Mouse (Mus musculus) layer of hippocampus, adult 8-10 months (tissue): ENCODE measurements around the gene Cul4a. TPM values are rescaled to one million over a fixed set of nuclear protein-coding genes. Genes with fewer than 3 reads are reported as not detected.

Experiments used
- DNase-seq, 2 experiments: peaks; one replicate each; pipeline ENCODE4 v3.0.0; 2022; ENCODE audit warnings: low spot score in 2 of 2
- total RNA-seq, 4 experiments: library from RNA; stranded (reverse); gene quantifications; 2 replicates each; pipeline ENCODE4 v1.2.4; 2022

Cul4a gene
- total RNA-seq, 4 experiments from 2014 or later: 53.7 to 60.8 (median 57.4) TPM

GRCm38 (mm10) chr8:13132220-13132619 is 26.8 kb downstream of the Cul4a start:
- peak in 1 of 2 experiments; percentile 59 for DNase-seq

DNA sequence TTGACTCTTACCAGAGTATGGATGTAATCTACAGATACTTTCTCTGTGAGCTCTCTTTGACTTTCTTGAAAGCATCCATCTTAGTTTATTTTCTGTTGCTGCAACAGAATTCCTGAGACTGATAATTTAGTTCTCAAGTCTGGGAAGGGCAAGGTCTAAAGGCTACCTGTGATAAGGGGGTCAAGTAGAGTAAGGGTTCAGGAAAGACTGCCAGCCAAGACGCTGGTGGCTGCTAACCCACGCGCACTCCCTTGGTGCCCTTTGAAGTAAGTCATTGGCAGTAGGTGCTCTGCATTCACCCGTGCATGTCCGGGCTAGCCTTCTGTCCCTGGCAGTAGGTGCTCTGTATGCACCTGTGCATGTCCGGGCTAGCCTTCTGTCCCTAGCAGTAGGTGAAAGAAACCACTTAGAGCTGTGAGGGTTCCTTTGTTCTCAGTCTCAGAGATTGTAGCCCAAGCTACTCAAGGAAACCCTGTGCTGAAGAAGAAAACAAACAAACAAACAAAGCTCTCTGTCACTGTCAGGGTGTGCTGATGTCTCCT is 34.3 kb downstream of the Cul4a start:
- no peak for DNase-seq

DNA sequence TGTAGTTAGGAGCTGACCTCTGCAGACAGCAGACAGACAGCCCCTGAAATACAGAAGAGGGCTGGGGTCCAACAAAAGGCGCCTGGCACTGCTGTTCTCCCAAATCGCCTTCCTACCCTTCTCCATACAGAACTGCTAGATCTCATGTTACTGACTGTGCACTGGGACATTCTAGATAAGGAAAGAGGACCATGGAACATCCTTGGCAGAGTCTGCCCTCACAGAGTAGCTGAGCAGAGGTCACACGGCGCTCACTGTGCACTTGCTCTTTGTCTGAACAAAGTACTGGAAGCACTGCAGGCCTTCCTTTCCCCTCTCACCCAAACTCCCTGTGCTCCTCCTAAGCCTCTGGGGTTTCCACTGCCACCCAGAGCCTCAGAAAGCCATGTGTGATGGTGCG is 36.3 kb downstream of the Cul4a start:
- no peak for DNase-seq

- no peak for DNase-seq
These were observed 43.1 kb downstream of the Cul4a start for GRCm38 (mm10) chr8:13148476-13148875.

- no peak for DNase-seq
These were observed 43.9 kb downstream of the Cul4a start for GRCm38 (mm10) chr8:13149287-13149686.

DNA sequence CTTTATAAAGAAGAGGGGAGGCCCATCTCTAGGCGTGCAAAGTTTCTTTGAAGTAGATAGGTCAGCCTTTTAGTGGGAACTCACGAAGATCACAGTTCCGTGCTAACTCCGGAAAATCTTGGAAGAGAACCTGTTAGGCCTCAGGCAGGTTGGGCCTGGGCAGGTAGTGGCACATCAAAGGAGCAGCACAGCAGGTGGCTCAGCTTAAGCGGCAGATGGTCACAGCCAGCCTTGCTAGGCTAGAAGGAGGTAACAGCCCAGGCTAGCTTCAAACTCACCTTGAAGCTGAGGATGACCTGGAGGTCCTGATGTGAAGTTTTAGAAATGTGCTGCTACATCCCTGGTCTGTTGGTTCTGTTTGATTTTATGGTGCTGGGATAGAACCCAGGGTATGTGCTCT is 44.4 kb downstream of the Cul4a start:
- no peak for DNase-seq

DNA sequence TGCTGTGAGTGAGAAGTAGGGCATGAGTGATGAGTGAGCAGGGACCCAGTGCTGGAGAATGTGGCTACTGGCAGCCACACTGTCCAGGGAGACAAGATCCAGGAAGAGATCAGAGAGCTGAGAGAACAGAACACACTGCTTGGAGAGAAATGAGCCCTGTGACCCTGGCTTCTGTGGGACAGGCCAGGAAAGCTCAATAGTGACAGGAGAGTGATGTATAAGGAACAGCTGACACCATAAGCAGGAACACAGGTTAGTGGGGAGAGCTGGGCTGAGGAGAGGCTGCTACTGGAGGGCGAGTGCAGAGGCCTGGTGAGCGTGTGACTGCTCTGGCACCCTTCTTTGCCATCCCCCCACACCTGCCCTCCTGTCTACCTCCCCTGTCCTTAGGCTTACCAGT is 45.5 kb downstream of the Cul4a start:
- no peak for DNase-seq

DNA sequence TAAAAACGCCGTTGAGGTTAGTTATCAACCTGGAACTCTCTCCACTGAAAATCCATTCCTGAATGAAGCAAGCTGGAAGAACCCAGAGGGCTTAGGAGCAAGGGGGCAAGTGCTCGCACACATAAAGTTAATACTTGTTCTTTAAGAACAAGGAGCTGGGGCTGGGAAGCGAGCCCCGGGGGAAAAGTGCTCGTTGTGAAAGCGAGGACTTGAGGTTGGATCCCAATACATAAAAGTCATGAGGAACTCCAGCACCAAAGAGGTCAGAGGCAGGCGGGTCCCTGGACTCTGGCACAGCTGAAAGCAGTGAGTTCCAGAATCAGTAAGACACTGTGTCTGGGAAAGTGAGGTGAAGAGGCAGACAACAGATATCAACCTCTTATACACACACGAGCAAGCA is 48.7 kb downstream of the Cul4a start:
- DNase-seq: no peak

- no peak for DNase-seq
These were observed 49.9 kb downstream of the Cul4a start for GRCm38 (mm10) chr8:13155358-13155757.

DNA sequence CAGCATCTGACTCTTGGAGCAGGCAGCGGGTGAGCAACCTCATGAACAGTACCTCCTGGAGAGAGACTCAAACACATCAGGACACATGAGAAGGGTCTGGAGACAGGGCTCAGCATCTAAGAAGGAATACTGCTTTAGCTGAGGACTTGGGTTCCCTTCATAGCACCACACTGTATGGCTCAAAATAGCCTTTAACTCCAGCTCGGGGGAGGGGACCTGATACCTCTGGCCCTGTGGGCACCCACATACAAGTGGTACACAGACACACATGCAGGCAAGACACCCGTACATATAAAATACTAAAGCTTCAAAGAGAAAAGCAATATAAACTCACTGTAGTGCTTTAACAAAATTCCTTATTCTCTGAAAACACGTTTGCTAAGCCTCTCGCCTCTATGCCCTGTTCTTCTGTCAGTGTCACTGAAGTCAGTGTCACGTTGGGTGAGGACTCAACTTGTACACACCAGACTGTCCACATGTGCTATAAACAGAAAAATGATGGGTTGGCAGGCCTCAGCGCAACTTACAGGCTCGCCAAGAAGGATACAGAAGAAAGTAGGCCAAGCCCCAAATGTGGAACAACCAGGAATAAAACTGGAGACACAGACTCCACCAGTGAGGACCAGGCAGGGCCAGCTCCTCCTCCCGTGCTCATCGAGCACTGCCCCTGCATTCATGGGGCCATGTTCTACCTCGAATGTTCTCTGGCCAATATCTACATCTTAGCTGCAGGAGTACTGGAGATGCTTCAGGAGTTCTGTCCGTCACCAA is 51.1 kb downstream of the Cul4a start:
- no peak for DNase-seq

DNA sequence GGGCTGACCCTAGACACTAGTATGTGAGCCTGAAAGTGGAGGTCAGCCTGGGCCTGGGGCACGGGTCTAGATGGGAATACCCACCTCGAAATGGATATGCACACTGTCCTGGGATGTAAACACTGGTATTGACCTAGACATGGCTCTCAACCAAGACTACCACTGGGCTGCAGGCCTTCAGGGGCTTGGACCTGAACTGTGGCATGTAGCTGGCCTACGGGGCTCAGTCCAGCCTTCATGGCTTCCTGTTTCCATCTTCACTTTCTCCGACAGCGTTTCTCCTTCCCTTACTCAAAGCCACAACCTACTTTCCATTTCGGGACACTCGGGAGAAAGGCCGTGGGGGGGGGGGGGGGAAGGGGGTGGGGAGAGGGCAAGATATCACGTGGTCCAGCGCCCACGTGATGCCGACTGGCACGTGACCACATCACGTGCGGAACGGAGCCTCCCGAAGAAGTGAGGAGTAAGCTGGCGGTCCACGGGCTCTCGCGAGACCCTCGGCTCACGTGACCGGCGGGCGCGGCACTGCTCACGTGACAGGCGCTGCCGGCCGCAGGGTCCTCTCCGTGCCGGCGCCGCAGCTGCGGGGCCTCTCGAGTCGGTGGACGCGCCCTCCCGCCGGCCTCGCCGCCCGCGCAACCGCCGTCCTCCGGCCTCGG is 53.4 kb downstream of the Cul4a start, which contains the start of gene Lamp1:
TSS of gene Lamp1 (plus strand) at position 444 of the 659 bp plus-strand sequence.
- DNase-seq: peak; percentile 97 to 100

DNA sequence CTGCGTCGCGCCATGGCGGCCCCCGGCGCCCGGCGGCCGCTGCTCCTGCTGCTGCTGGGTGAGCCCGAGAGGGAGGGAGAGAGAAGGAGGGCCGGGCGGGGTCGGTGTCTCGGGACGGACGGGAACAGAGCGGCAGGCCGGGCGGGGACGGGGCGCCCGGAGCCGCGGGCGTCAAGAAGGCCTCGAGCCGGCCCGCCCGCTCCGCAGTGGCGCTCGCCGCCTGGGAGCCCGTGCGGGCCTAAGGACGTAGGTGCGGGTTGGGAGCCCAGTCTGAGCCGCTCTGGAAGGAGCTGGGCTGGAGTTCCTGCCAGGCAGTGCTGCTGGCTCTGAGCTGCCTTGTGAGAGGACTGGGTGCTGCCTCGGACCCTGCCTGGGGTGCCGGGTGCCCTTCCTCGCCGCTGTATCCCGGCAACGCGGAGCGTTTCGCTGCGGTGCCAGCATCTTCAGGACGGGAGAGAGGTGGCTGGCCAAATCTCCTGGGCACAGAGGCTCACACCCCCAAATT is 54.0 kb downstream of the Cul4a start:
- no peak for DNase-seq

GRCm38 (mm10) chr8:13160691-13161090 is 55.3 kb downstream of the Cul4a start:
- no peak for DNase-seq

DNA sequence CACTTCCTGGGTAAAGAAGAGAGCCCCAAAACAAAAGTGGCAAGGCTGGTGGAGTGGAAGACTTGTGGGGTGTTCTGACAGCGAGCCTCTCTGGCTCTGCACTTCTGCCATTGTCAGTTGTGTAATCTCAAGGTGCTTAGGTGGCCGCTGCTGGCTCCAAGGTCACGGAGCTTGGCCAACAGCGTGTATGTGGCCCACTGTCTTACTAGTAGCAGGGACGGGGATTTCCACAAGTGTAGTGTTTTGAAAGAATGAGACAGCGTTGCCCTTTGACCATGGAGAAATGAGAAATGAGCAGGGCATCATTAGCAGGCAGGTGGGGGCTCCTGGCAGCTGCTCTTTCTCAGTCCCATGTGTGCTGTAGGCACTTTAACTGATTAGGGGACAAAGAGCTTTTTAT is 56.7 kb downstream of the Cul4a start:
- no peak for DNase-seq

DNA sequence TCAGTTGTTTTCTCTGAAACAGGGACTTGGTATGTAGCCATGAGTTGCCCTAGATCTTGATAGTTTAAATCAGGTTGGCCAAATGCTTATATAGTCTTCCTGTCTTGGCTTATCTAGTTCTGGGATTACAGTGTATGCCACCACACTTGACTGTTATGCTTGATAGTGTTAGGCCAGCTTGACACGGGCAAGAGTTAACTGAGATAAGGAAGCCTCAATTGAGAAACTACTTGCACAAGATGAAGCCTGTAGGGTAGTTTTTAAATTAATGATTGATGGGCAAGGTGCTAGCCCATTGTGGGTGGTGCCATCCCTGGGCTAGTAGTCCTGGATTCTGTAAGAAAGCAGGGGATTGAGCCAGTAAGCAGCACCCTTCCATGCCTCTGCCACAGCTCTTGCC is 58.1 kb downstream of the Cul4a start:
- DNase-seq: no peak

GRCm38 (mm10) chr8:13164361-13164760 is 58.9 kb downstream of the Cul4a start:
- DNase-seq: no peak

- no peak for DNase-seq
These were observed 65.1 kb downstream of the Cul4a start for GRCm38 (mm10) chr8:13170510-13170909.

DNA sequence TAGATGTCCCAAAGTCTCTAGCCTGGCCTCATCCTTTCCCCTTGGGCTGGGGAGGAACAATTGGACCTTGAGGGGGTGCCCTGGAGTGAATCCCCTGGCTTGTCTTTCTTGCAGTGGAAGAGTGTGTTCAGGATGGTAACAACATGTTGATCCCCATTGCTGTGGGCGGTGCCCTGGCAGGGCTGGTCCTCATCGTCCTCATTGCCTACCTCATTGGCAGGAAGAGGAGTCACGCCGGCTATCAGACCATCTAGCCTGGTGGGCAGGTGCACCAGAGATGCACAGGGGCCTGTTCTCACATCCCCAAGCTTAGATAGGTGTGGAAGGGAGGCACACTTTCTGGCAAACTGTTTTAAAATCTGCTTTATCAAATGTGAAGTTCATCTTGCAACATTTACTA is 68.9 kb downstream of the Cul4a start:
- no peak for DNase-seq

DNA sequence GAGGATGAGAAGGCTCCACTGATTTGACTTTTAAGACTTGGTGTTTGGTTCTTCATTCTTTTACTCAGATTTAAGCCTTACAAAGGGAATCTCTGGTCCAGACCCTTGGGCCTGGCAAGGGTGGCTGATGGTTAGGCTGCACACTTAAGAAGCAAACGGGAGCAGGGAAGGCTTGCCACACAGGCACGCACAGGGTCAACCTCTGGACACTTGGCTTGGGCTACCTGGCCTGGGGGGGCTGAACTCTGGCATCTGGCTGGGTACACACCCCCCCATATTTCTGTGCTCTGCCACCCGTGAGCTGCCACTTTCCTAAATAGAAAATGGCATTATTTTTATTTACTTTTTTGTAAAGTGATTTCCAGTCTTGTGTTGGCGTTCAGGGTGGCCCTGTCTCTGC is 69.4 kb downstream of the Cul4a start:
- DNase-seq: no peak

DNA sequence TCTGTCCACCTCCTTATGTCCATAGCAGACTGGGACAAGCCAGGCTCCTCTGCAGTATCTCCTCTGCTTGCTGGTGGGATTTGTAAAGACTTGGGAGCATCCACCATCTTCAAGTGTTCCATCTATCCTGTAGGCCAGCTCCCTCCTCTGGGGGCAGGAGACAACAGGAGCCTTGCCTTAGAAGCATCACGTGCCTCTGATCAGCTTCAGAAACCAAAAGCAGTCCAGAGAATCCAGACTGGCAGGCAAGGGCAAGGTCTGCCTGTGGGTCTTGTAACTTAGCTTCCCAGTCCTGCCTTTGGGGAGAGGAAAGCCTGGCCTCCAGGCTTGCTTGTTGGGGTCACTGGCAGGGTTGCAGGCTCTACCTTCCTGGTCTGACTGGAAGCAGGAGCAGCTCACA is 70.2 kb downstream of the Cul4a start:
- no peak for DNase-seq

GRCm38 (mm10) chr8:13177173-13177852 is 71.9 kb downstream of the Cul4a start:
- DNase-seq: no peak

DNA sequence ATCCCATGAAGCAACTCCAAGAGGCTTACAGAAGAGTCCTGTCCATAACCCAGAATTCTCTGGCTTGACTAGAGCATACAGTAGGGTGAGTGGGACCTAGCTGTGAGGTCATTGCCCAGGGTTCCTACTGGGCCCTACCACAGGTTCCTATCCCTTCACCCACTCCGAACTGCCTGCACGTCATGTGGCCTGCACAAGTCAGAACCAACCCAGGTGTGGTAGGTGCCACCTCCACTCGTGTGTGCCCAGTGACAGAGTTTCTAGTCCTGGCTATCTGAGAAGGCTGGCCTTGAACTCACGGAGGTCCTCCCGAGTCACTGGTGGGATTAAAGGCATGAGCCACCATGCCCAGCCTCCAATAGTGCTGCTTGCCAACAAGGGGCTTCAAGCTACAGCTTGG is 72.7 kb downstream of the Cul4a start:
- DNase-seq: no peak
